Mouse (Mus musculus): ENCODE measurements around the gene Gm45233. TPM values are rescaled to one million over a fixed set of nuclear protein-coding genes. Genes with fewer than 3 reads are reported as not detected.

The Gm45233 gene
- polyA plus RNA-seq, 1 experiment from 2014 or later: not detected

GRCm38 (mm10) chr7:43442684-43443083 is 1.2 kb upstream of the Gm45233 start:
- H3K36me3 ChIP-seq (ENCODE audit: control insufficient read depth, insufficient read depth, low read length): no peaks in the 10 kb centered on the region
- no peaks in the 10 kb centered on the region for H3K27me3 ChIP-seq (ENCODE audit: control insufficient read depth, insufficient read depth, low read depth, low read length)
- peak overlapping the region; percentile 78 for H3K9ac ChIP-seq (ENCODE audit: low read length)
- 9% methylated on average over 9 of the region's 9 CpGs for WGBS
- no peak for ATAC-seq (ENCODE audit: low read depth)
- peak overlapping the region; percentile 97 for H3K27ac ChIP-seq (ENCODE audit: low read length)
- H3K4me2 ChIP-seq (ENCODE audit: low read depth, low read length): peak overlapping the region; percentile 93
- peaks cover 19% of the 10 kb centered on the region for H3K4me1 ChIP-seq (replicated peaks; ENCODE audit: control insufficient read depth, insufficient read depth, low read length)
- H3K4me3 ChIP-seq (ENCODE audit: low read length): peak overlapping the region; percentile 64
- H3K9me3 ChIP-seq (ENCODE audit: control insufficient read depth, low read length): no peaks in the 10 kb centered on the region

DNA sequence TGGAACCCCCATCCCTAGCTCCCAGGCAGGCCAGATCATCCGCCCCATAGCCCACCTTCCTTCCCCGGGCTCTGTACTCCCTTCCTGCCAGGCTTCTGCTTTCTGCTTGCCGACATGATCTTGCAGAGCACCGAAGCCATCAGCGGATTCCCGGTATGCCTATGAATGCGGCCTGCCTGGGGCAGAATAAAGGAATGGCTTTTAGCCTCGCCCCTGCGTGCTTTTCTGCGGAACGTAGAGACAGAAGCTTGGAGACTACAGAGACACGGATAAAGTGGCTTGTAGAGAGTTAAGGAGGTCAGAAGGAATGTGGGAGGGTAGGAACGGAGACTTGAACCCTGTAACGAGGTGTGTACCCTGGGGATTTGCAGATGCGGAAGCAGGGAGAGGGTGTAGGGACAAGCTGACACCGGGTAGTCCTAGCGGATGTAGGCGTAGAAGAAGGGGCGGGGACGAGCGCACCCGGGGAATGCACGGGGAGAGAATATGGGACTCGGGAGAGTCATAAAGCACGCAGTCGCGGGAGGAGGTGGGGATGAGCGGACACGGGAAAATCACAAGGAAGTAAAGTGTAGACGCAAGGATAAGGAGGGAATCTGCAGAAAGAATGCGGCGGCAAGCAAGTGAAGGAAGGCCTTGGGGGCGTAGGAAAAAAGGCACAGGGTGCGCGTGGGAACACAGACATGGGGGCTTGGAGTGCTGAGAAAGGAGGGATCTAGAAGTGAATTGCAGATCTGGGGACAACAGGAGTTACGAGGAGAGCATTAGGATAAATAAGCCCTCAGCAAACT is 607 bp upstream of the Gm45233 start:
- under 1% methylated on average over 36 of the region's 36 CpGs for WGBS

DNA sequence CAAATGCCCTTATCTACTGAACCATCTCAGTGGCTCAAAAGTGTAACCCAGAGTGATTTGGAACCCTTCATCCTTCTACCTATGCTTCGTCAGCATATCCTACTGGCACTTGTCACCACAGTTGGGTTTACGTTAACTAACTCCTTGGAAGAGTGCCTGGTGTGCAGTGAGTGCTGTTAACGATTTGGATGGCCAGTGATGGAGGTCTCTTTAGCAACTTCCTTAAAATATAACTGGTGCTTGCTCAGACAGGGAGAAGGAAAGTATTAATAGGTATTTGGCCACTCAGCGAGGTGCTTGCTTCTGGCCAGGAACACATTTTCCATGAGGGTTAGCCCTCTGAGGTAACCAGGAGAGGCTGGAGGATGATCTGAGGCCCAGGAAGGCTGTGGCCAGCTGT is 3.9 kb downstream of the Gm45233 start:
- Histone ChIP-seq H3K36me3 (ENCODE audit: control insufficient read depth, insufficient read depth, low read length) (no peaks in the 10 kb centered on the region; the same call in 1 of the 2 replicates), H3K9me3 (ENCODE audit: control insufficient read depth, low read length) (no peaks in the 10 kb centered on the region), H3K4me2 (ENCODE audit: low read depth, low read length) (no peak overlapping the region), H3K27ac (ENCODE audit: low read length) (no peak overlapping the region), H3K27me3 (ENCODE audit: control insufficient read depth, insufficient read depth, low read depth, low read length) (no peaks in the 10 kb centered on the region), H3K4me3 (ENCODE audit: low read length) (no peak overlapping the region), H3K9ac (ENCODE audit: low read length) (no peak overlapping the region), H3K4me1 (replicated peaks; ENCODE audit: control insufficient read depth, insufficient read depth, low read length) (peaks cover 17% of the 10 kb centered on the region)
- WGBS: 68% methylated on average over 4 of the region's 4 CpGs
- no peak for ATAC-seq (ENCODE audit: low read depth)

More for the DNA sequence above, 607 bp upstream of the Gm45233 start:
- Histone ChIP-seq H3K9ac (ENCODE audit: low read length) (peak overlapping the region; percentile 78), H3K36me3 (ENCODE audit: control insufficient read depth, insufficient read depth, low read length) (no peaks in the 10 kb centered on the region), H3K4me1 (replicated peaks; ENCODE audit: control insufficient read depth, insufficient read depth, low read length) (peaks cover 22% of the 10 kb centered on the region), H3K27ac (ENCODE audit: low read length) (peak overlapping the region; percentile 97), H3K9me3 (ENCODE audit: control insufficient read depth, low read length) (no peaks in the 10 kb centered on the region), H3K27me3 (ENCODE audit: control insufficient read depth, insufficient read depth, low read depth, low read length) (no peaks in the 10 kb centered on the region), H3K4me2 (ENCODE audit: low read depth, low read length) (peak overlapping the region; percentile 93), H3K4me3 (ENCODE audit: low read length) (peak overlapping the region; percentile 64)
- ATAC-seq (ENCODE audit: low read depth): peak; percentile 94

- Histone ChIP-seq H3K4me2 (ENCODE audit: low read depth, low read length) (no peak overlapping the region), H3K4me1 (replicated peaks; ENCODE audit: control insufficient read depth, insufficient read depth, low read length) (peaks cover 15% of the 10 kb centered on the region), H3K9me3 (ENCODE audit: control insufficient read depth, low read length) (no peaks in the 10 kb centered on the region), H3K4me3 (ENCODE audit: low read length) (no peak overlapping the region), H3K27me3 (ENCODE audit: control insufficient read depth, insufficient read depth, low read depth, low read length) (no peaks in the 10 kb centered on the region), H3K36me3 (ENCODE audit: control insufficient read depth, insufficient read depth, low read length) (no peaks in the 10 kb centered on the region; the same call in 1 of the 2 replicates), H3K9ac (ENCODE audit: low read length) (no peak overlapping the region), H3K27ac (ENCODE audit: low read length) (no peak overlapping the region)
- ATAC-seq (ENCODE audit: low read depth): no peak
- 68% methylated on average over 2 of the region's 3 CpGs for WGBS
These were observed 4.3 kb downstream of the Gm45233 start for GRCm38 (mm10) chr7:43448246-43448645.

DNA sequence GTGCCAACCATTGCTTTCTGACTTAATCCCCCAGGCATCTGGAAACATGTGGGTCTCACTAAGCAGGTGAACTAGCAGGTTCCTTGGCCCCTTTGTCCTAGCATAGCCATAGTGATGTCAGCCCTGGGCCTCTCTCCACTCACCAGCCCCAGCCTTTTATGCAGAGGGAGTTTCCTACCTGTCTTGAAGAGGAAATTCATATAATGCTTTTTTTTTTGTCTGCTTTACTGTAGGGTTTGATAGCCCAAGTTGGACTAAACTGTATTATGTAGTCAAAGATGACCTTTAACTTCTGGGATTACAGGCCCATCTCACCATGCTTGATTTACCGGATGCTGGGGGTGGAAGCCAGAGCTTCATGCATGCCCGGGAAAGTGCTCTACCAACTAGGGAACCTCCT is 5.9 kb downstream of the Gm45233 start:
- 96% methylated on average over 2 of the region's 2 CpGs for WGBS
- Histone ChIP-seq H3K27ac (ENCODE audit: low read length) (no peak overlapping the region), H3K9me3 (ENCODE audit: control insufficient read depth, low read length) (no peaks in the 10 kb centered on the region), H3K27me3 (ENCODE audit: control insufficient read depth, insufficient read depth, low read depth, low read length) (no peaks in the 10 kb centered on the region), H3K4me2 (ENCODE audit: low read depth, low read length) (no peak overlapping the region), H3K9ac (ENCODE audit: low read length) (no peak overlapping the region), H3K36me3 (ENCODE audit: control insufficient read depth, insufficient read depth, low read length) (peaks cover 3% of the 10 kb centered on the region; the same call in 1 of the 2 replicates), H3K4me1 (replicated peaks; ENCODE audit: control insufficient read depth, insufficient read depth, low read length) (peaks cover 9% of the 10 kb centered on the region), H3K4me3 (ENCODE audit: low read length) (no peak overlapping the region)
- ATAC-seq (ENCODE audit: low read depth): no peak

DNA sequence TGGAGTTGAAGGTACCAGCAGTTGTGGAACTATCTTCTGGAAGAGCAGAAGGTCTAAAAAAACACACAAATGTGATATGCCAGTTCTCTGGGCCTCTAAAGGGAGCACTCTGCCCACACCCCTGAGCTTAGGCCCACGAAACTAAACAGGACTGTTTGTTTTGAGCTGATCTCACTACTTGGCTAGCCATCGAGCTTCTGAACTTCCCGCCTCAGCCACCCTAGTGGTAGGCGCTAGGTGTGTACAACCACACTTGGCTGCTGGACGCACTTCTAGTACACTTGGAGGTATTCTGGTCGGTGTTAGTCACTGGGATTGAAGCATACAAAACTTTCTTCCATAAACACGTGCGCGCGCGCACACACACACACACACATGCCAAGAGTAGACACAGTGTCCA is 7.8 kb downstream of the Gm45233 start:
- Histone ChIP-seq H3K27ac (ENCODE audit: low read length) (no peak overlapping the region), H3K36me3 (ENCODE audit: control insufficient read depth, insufficient read depth, low read length) (peaks cover 4% of the 10 kb centered on the region; the same call in 1 of the 2 replicates), H3K9ac (ENCODE audit: low read length) (no peak overlapping the region), H3K4me1 (replicated peaks; ENCODE audit: control insufficient read depth, insufficient read depth, low read length) (0 out of 2 replicates have a peak, but pooled peaks cover 4% of the 10 kb centered on the region), H3K4me2 (ENCODE audit: low read depth, low read length) (no peak overlapping the region), H3K27me3 (ENCODE audit: control insufficient read depth, insufficient read depth, low read depth, low read length) (no peaks in the 10 kb centered on the region), H3K9me3 (ENCODE audit: control insufficient read depth, low read length) (no peaks in the 10 kb centered on the region), H3K4me3 (ENCODE audit: low read length) (no peak overlapping the region)
- ATAC-seq (ENCODE audit: low read depth): no peak
- 91% methylated on average over 11 of the region's 11 CpGs for WGBS

DNA sequence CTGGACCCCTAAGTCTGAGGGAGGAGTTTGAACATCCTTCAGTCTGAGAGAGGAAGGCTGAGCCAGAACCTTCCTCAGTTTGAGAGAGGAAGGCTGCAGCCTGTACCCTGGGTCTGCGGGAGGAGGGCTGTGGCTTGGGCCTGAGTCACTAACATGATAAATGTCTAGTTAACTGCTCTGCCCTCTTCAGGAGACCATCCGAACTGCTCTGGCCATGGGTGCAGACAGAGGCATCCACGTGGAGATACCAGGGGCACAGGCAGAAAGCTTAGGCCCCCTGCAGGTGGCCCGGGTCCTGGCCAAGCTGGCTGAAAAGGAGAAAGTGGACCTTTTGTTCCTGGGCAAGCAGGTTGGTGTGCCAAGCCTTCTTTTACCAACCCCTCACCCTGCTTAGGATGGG is 8.7 kb downstream of the Gm45233 start:
- H3K4me3 ChIP-seq (ENCODE audit: low read length): no peak overlapping the region
- 0 out of 2 replicates have a peak, but pooled peaks cover 4% of the 10 kb centered on the region for H3K4me1 ChIP-seq (replicated peaks; ENCODE audit: control insufficient read depth, insufficient read depth, low read length)
- H3K9ac ChIP-seq (ENCODE audit: low read length): no peak overlapping the region
- H3K27me3 ChIP-seq (ENCODE audit: control insufficient read depth, insufficient read depth, low read depth, low read length): no peaks in the 10 kb centered on the region
- WGBS: 30% methylated on average over 4 of the region's 4 CpGs
- H3K36me3 ChIP-seq (ENCODE audit: control insufficient read depth, insufficient read depth, low read length): peaks cover 7% of the 10 kb centered on the region; the same call in 1 of the 2 replicates
- H3K9me3 ChIP-seq (ENCODE audit: control insufficient read depth, low read length): no peaks in the 10 kb centered on the region
- no peak overlapping the region for H3K27ac ChIP-seq (ENCODE audit: low read length)
- no peak overlapping the region for H3K4me2 ChIP-seq (ENCODE audit: low read depth, low read length)
- ATAC-seq (ENCODE audit: low read depth): no peak

DNA sequence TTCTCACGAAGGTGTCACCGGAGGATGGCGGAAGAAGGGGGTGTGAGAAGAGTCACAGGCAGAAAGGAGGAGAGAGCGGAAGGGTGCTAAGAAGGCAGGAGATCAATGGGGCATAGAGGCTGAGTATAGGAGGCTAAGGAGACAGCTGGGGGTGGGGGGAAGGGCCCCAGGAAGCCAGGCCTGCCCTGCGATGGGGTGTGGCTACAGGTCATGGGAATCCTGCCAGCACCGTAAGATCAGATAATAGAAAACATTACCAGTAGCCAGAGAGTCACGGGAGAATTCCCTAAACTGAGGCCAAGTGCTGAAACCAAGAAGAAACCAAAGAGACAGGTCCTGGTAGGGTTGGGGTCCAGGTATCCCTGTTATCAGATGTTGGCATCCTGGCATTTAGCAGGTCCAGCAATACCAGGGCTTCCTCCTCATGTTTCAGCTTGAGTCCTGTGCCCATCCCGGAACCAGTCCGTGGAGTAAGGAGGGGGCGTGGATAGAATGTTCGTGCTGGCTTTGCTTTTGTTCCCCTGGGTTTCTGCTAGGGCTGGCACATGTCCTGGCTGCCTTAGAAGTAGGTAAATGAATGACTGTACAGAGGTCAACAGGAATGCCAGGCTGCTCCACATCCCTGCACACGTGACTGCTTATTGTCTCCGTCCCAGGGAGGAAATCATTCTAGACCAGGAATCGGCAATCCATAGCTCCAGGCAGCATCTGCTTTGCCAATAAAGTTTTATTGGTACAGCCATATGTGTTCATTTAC is 9.8 kb downstream of the Gm45233 start:
- peaks cover 7% of the 10 kb centered on the region for H3K36me3 ChIP-seq (ENCODE audit: control insufficient read depth, insufficient read depth, low read length)
- H3K27ac ChIP-seq (ENCODE audit: low read length): no peak overlapping the region
- ATAC-seq (ENCODE audit: low read depth): no peak
- no peak overlapping the region for H3K4me3 ChIP-seq (ENCODE audit: low read length)
- no peak overlapping the region for H3K4me2 ChIP-seq (ENCODE audit: low read depth, low read length)
- H3K4me1 ChIP-seq (replicated peaks; ENCODE audit: control insufficient read depth, insufficient read depth, low read length): no peaks in the 10 kb centered on the region
- 76% methylated on average over 14 of the region's 14 CpGs for WGBS
- H3K27me3 ChIP-seq (ENCODE audit: control insufficient read depth, insufficient read depth, low read depth, low read length): no peaks in the 10 kb centered on the region
- H3K9ac ChIP-seq (ENCODE audit: low read length): no peak overlapping the region
- no peaks in the 10 kb centered on the region for H3K9me3 ChIP-seq (ENCODE audit: control insufficient read depth, low read length)

GRCm38 (mm10) chr7:43454371-43454770 is 10.4 kb downstream of the Gm45233 start:
- Histone ChIP-seq H3K9me3 (ENCODE audit: control insufficient read depth, low read length) (no peaks in the 10 kb centered on the region), H3K27me3 (ENCODE audit: control insufficient read depth, insufficient read depth, low read depth, low read length) (no peaks in the 10 kb centered on the region), H3K4me3 (ENCODE audit: low read length) (no peak overlapping the region), H3K9ac (ENCODE audit: low read length) (no peak overlapping the region), H3K27ac (ENCODE audit: low read length) (no peak overlapping the region), H3K4me2 (ENCODE audit: low read depth, low read length) (no peak overlapping the region), H3K36me3 (ENCODE audit: control insufficient read depth, insufficient read depth, low read length) (peaks cover 7% of the 10 kb centered on the region), H3K4me1 (replicated peaks; ENCODE audit: control insufficient read depth, insufficient read depth, low read length) (no peaks in the 10 kb centered on the region)
- 68% methylated on average over 6 of the region's 6 CpGs for WGBS
- no peak for ATAC-seq (ENCODE audit: low read depth)

Measured in lung, embryonic 16.5 days (tissue).